Mouse (Mus musculus) layer of hippocampus, adult 18-20 months (tissue): Measurements from ENCODE around the gene Rnf5. TPM values are rescaled to one million over a fixed set of nuclear protein-coding genes. Genes with fewer than 3 reads are reported as not detected.

ENCODE experiments used
- DNase-seq, 2 experiments: peaks; one replicate each; pipeline ENCODE4 v3.0.0; 2022; ENCODE audit warnings: low spot score in 2 of 2
- long read RNA-seq: library from polyadenylated mRNA; stranded (forward); transcript quantifications from one replicate; pipeline ENCODE4 v2.0.0, GENCODE M21; 2021
- total RNA-seq, 2 experiments: library from RNA; stranded (reverse); gene quantifications; 2 replicates each; pipeline ENCODE4 v1.2.3; 2021

Rnf5 gene
- 10 to 100 TPM; 81.8 to 81.9 TPM for total RNA-seq
- long read RNA-seq, transcript Rnf5-201 (6 exons, 1,238 nt) = major isoform, 97 of 104 reads
- long read RNA-seq, partial matches to known transcripts = 1 of 104 reads
- long read RNA-seq, other reads (novel, unspliced or antisense) = 6 of 104 reads

DNA sequence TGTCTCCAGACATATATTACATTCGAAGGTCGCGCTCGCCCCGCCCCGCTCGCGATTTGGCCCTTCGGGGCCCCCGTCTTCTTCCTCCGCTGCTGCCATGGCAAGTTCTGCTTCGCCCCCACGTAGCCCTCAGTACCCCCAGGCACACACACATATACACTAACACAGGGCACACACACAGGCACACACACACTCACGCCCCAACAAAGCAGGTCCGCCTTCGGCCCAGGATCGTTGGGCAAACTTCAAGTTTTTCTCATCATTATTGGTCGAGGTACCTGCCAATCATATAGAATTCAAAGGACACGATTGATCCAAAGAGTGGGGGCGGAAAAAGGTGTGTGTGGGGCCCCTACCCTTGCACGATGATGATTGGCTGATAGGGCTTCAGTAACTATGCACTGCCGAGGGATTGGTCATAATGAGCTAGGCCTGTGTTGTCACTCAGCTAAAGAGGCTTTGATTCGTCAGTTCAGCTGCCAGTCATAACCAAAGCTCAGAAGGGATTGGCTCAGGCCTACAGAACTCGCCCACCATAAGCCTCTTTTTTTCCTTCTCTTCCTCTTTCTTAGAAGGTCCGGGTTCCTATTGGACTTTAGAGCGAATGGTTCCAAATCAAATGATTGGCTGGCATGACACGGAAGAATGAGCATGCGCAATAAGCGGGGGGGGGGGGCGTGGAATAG, at the start of gene Rnf5:
Gene Rnf5, minus strand, starts transcription at position 316 of the 686 bp plus-strand sequence.
- peak; percentile 99 to 100 for DNase-seq

DNA sequence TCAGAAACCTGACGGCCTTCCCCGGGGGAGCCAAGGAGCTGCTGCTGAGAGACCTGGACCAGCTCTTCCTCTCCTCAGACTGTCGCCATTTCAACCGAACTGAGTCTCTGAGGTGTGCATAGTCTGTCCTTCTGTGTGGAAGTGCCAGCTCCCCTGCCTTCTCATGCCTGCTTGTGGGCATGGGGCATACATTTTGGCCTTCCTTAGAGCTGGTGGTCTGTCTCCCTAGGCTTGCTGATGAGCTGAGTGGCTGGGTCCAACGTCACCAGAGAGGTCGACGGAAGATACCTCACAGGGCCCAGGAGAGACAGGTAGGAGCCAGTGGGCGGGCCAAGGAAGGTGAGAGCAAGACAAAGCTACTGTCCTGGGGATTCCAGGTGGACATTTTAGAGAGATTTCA, 49.5 kb upstream of the Rnf5 start:
- no peak for DNase-seq

DNA sequence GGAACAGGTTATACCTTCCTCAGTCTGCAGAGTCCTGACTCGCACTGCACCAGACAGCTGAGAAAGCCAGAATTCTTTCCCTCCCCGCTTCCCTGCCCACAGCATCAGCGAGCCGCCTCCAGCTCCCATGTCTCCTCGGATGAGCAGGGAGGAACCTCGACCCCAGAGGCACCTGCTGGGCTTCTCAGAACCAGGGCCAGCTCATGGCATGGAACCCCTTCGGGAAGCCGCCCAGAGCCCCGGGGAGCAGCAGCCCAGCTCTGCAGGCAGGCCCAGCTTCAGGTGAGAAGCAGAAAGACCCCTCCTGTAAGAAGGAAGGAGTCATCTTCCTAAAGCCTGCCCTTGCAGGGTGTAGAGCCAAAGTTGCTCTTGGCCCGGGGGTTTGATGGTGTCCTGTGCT, 49.1 kb upstream of the Rnf5 start:
- DNase-seq = peak in 1 of 2 experiments; percentile 39

DNA sequence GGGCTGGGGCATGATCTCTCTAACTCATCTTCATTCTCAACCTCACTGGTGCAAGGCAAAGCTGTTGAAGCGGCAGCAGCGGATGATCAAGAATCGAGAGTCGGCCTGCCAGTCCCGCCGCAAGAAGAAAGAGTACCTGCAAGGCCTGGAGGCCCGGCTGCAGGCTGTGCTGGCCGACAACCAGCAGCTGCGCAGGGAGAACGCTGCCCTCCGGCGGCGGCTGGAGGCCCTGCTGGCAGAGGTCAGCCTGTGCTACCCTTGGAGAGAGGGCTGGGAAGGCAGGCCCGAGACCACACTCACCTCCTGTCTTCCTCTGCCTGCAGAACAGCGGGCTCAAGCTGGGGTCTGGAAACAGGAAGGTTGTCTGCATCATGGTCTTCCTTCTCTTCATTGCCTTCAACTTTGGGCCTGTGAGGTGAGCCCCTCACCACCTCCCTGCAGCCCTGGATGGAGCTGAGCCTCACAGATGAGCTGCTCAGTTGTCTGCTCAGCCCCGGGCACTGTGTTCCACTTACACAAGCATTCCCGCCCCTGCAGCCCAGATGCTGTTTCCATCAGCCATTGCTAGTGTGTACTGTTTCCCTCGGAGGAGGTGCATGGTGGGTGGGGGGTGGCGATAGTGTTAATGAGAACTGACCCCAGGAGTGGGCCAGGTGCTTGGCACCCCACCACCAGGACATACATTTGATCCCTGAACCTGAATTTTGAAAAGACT, 48.2 kb upstream of the Rnf5 start:
- peak in 1 of 2 experiments; percentile 83 for DNase-seq

DNA sequence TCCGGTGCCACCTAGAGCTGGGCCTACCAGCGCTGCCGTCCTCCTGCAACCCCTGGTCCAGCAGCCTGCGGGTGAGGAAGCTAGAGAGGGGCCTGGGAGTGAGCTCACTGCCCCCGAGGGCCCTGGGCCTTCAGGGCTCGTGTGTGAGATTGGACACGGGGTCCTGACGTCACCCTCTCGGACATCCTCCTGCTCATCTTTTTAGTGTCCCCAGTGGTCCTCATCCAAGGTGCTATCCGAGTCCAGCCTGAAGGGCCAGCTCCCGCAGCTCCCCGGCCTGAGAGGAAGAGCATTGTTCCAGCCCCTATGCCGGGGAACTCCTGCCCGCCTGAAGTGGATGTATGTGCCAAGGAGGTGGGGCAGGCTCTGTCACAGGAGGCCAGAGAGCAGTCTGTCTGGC, 47.3 kb upstream of the Rnf5 start:
- DNase-seq = no peak

DNA sequence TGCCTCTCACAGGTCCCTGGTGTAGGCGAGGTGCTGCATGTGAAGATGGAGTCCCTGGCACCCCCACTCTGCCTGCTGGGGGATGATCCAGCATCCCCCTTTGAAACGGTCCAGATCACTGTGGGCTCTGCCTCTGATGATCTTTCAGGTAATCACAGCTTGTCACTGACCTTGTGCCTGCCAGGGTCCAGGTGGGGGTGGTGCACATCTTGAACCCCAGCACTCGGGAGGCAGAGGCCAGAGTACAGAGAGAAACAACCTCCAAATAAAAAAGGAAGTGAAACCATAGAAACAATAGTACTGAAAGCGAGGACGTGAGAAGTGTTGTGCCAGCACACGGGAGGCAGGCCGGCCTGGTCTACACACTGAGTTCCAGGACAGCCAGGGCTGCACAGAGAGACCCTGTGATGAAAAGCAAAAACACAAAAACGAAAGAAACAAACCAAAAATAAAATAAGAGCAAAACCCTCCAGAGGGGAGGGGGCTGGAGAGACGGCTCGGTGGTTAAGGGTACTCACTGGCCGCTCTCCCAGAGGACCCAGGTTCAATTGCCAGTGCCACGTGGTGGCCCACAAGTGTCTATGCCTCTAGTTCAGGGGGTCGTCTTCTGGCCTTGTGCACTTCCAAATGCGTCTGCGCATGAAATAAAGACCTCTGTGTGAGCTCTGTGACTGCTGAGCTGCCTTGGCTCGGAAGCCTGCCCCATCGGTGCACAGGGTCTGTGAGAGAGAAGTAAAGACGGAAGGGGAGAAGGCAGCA, 45.8 kb upstream of the Rnf5 start:
- DNase-seq = no peak

DNA sequence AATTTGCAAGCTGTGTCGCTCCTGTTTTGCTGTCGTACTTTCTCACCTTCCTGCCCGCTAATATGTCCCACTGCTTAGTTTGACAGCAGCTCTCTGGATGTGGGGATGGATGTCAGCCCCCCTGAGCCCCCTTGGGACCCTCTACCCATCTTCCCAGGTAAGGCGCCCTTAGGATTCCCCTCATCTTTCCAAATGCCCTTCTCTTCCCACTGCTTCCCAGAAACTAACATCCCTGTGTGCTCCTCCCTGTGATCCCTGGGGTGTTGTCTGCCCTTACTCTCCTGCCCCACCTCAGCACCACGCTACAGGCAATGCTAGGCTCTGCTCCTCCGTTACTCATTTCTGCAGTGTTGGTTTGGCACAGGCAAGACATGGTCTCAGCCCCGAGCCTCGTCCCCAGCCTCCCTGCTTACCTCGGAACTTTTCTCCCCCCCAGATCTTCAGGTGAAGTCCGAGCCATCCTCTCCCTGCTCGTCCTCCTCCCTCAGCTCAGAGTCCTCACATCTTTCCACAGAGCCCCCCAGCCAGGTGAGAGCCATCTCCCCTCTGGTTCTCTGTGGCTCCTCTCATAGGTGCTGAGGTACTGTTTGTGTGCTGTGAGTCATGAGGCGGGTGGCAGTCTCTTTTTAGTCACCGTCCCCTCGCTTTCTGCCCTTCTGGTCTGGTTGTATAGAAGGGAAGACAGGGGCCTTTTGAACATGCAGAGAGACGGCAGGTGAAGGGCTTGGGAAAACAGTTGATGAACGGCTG, 44.8 kb upstream of the Rnf5 start:
- DNase-seq = no peak

DNA sequence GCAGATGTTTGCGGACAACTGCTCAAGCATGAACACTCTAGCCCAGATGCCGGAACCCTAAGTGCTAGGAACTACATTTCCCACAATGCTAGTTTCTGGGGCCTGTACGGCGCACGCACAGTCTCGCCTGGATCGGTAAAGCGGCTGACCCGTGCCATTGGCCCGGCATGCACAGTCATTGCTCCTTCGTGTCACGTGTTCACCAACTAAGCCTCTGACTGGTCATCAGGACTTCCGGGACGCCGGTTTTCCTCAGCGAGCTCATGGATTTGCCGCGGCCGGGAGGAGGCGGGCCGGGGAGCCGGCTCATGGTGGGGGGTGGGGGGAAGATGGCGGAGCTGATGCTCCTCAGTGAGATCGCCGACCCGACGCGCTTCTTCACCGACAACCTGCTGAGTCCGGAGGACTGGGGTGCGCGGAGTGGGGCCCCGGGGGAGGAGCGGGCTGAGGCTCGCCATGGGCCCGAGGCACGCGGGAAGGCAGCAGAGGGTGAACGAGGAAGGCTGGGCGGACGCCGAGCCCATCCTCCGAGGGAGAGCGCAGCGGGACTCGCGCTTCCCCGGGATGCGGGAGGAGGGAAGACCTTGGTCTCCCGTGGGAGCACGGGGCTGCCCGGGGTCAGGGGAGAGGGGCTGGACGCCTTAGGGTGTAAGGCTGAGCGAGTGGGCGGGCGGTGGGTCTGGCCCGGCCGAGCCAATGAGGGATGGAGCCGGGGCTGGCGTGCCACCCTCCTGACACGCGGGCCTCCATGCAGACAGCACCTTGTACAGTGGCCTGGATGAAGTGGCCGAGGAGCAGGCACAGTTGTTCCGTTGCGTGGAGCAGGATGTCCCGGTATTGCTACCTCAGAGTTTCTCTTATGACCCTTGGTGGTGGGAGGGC, 43.7 kb upstream of the Rnf5 start, which contains the start of gene Atf6b:
Gene Atf6b, plus strand, starts transcription at position 241 of the 882 bp plus-strand sequence.
- peak; percentile 95 to 99 for DNase-seq

DNA sequence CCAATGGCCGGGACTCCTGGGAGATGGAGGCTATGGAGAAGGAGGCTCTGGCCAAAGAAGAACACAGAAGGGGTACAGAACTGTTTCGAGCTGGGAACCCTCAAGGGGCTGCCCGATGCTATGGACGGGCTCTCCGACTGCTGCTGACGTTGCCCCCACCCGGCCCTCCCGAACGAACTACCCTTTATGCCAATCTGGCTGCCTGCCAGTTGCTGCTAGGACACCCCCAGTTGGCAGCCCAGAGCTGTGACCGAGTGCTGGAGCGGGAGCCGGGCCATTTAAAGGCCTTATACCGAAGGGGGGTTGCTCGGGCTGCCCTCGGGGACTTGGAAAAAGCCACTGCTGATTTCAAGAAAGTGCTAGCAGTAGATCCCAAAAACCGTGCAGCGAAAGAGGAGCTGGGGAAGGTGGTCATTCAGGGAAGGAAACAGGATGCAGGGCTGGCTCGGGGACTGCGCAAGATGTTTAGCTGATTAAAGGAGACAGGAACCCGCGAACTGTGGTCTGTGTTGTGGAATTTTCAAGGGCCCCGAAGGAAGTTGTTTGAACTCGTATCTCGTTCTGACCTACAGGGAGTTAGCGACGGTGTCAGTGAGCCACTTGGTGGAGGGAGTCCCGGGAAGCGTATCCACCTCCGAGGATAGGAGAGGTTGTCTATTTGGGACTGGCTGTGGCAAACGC, 42.5 kb upstream of the Rnf5 start:
- no peak for DNase-seq

DNA sequence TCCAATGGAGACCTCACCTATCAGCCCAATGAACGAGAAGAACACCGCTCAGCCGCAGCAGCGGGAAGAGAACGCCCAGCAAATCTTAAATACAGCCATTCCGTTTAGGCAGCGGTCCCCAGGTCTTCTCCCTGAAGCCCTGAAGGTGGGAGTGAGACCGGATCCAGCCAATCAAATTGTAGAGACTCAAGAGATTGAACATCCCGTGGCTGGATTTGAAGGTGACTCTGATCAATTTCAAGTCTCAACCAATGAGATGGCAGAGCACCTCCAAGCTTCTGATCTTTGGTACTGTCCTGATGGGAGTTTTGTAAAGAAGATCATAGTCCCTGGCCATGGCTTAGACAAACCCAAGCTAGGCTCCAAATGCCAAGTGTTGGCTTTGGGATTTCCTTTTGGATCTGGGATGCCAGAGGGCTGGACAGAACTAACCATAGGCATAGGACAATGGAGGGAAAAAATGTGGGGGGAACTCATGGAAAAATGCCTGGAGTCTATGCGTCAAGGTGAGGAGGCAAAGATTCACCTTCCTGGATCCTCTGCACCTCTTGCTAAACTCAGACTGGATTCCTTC, 41.9 kb upstream of the Rnf5 start:
- DNase-seq = no peak

DNA sequence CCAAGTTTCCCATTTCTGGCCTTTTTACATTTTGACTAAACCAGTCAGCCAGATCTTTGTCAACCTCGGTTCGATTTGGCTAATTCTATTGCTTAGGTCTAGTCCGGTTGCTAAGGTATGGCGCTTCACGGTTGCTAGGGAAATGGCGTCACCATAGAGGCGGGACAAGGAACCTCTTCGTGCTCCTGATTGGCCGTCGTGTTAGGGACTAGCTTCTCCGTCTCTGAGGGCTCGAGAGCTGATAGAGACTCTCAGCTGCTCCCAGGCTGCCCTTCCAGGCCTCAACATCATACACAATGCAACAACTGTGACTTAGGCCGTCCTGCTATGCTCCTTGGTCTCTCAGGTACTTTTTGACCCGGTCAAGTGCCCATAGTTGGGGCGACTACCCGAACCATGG, 41.1 kb upstream of the Rnf5 start, which contains the start of gene Fkbpl:
Gene Fkbpl, plus strand, starts transcription at position 157 of the 400 bp plus-strand sequence.
- peak; percentile 96 to 99 for DNase-seq

DNA sequence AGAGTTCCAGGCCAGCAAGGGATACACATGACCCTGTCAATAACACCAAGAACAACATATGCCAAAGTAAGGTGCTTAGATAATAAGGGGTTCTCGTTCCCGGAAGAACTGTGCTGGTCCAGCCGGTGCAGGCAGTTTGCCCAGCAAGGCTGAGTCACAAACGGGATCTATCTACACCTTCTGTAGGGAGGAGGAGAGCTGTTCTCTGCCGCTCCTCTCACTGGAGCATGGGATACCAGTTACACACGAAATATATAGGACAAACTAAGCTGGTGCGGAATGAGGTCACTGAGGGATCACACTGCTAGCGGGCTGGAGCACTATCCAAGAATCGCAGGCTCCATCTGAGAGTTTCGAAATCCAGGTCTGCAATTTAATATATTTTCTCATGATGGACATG, 40.5 kb upstream of the Rnf5 start:
- no peak for DNase-seq

DNA sequence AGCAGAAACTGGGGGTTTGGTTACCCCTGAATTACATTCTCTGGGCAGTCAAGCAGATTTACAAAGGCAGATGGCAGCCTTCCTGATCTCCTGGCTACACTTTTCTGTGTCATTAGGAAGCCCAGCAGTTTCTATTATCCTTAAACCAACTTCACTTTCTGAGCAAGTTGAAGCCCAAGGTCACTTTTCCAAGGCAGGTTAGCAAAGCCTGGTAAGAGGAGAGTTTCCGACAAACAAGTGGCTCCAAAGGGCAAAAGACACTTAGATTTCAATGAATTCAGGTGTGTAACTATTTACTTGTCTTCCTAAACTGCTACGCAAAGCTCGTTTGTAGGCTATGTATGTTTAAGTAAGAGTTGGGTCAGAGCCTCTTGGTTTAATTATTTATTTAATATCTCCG, 39.9 kb upstream of the Rnf5 start:
- DNase-seq = no peak

DNA sequence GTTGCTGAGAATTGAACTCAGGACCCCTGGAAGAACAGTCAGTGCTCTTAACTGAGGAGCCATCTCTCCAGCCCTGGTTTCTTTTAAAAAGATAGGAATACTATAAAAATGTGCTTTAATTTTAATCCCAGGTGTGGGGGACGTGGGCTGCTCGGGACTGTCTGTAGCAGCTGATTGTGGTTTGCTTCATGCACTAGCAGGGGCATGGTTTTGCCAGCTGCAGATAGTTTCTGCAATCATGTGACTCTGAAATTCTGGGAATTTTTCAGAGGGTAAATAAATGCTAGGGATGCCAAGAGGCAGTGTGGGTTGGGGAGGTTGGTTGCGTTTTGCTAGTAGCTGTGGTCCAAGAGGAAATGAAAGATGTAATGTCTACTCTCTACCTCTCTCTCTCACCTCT, 38.5 kb upstream of the Rnf5 start:
- no peak for DNase-seq

DNA sequence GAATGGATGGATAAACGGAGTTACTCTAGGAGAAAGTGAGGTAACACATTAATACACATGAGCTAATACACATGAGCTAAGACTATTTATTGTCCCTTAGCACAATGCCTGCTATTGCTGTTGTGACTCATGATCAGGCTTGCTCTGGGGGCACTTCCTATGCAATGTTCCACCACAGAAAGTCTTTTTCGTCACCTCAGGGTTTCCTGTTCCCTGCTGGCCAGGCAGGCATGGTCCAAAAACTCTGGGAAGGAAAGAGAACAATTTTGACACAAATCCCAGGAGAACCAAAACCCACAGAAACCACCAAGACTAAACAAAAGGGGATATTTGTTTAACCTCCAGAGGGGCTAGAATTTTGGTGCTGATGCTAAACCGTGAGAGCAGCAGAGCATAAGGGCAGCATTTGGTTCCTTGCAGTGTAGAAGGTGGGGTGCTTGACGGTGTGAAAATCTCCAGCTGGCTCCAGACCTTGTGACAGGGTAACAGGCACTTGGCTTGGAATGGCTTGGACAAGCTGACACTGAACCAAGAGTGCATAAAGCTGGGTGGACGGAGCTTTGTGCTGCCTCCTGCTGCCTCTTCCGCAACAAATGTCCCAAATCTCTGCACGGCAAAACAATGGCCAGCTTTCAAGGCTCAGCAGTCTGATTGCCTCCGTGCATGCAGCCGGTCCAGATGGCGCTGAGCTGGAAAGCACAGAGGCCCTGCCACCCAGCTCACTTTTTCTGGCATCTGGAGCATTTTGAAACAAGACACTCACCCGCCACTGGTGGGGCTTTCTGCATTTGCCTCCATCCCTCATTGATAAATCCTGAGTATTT, 37.5 kb upstream of the Rnf5 start:
- peak in 1 of 2 experiments; percentile 75 for DNase-seq

DNA sequence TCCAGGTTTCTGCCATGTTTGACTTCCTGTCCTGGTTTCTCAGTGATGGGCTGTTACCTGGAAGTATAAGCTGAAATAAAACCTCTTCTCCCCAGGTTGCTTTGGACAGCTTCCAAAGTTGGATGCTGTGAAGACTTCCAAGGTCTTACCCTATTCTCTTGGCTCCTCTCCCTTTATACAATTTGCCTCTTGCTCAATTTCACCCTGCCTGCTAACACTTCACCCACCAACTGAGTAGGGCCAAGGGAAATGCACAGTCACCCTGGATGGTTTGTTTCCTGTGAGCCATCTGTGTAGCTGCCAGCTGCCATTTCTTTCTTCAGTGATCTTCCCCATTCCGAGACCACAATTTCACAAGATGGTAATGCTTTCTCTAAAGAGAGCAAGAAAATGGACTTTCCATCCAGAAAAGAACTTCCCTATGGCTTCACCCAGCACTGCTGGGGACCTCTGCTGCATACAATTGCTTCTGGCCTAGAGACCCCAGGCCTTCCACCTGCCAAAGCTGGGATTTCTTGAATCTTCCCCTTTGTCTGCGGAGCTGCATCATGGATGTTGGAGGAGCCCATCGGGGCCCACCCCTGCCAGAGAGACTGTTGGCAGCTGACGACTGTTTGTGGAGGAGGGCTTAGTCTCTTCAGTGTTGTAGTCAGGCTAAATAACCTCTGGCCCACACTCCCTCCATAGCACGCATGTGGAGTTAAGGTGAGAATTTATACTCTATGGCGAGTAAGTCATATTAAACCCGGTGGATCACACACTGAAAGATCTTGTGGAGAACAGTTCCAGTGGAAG, 36.2 kb upstream of the Rnf5 start:
- DNase-seq = no peak

DNA sequence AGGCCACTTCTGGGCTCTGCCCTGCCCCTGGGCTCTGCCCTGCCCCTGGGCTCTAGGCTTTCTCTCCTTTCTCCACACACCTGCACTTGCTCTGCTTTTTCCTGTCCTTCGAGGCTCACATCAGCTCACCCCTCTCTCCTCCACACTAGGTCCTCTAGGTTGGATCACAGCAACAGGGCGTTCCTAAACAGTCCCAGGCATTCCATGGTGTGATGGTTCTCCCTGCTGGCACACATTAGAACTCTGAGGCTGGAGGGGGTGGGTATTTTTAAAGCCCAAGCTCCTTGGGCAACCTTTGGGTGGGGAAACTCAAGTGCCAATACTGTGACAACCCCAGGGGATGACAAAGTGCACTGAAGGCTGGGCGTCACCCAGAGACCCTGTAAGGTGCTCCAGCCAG, 34.0 kb upstream of the Rnf5 start:
- no peak for DNase-seq
